Mouse (Mus musculus): Measurements from ENCODE around the gene U2af1.

DNA sequence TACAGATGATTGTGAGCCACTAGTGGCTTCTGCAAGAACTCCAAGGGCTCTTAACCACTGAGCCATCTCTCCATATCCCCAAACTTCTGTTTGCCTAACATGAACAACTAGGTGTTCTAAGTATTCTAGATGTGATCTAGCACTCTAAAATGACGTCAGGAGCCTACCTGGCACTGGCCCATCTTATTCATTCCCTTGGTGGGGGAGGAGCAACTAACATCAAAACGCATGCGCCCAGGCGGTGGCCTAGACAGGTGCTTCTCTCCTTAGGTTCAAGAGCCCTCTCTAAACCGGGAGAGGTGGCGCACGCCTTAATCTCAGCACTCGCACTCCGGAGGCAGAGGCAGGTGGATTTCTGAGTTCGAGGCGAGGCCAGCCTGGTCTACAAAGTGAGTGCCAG, 22.9 kb downstream of the U2af1 start:
- no peak for TF ChIP-seq MAX (IDR thresholded peaks at IDR 0.05; ENCODE audit: low read depth)
- TF ChIP-seq USF1 (IDR thresholded peaks at IDR 0.05; ENCODE audit: low read depth), result no peak
- TF ChIP-seq POLR2A (IDR thresholded peaks at IDR 0.05; ENCODE audit: insufficient read length, low read depth), result no peak
- TF ChIP-seq CEBPB (IDR thresholded peaks at IDR 0.05; ENCODE audit: insufficient read depth, poor library complexity, severe bottlenecking), result no peak
- no peak for TF ChIP-seq E2F4 (IDR thresholded peaks at IDR 0.05; ENCODE audit: insufficient read depth)
- no peak for TF ChIP-seq TCF12 (IDR thresholded peaks at IDR 0.05; ENCODE audit: insufficient read depth, poor library complexity, severe bottlenecking)
- TF ChIP-seq MYOG (IDR thresholded peaks at IDR 0.05; ENCODE audit: control insufficient read depth in 1 of 3, insufficient read depth in 1 of 3, insufficient read length in 2 of 3, low read depth in 2 of 3), result no peak
